Mouse (Mus musculus) embryonic facial prominence, embryonic 12.5 days (tissue): ENCODE data around the gene Chd6. TPM values are rescaled to one million over a fixed set of nuclear protein-coding genes. Genes with fewer than 3 reads are reported as not detected.

Source experiments
- ATAC-seq: fragments of 200-750 bp; cut with Nextera tagmentation; 2 replicates; pipeline ENCODE4 v1.8.0; 2017; ENCODE audit not compliant: insufficient number of reproducible peaks, insufficient read depth, low FRiP score, low TSS enrichment
- H3K27ac ChIP-seq: fragments of 300-500 bp; sonication (generic); 2 replicates; pipeline ENCODE4 v1.5.1; 2016; ENCODE audit warnings: mild to moderate bottlenecking
- H3K27me3 ChIP-seq: fragments of 300-500 bp; sonication (generic); 2 replicates; pipeline ENCODE4 v1.6.1; 2016; ENCODE audit warnings: mild to moderate bottlenecking, moderate library complexity
- H3K36me3 ChIP-seq: fragments of 300-500 bp; sonication (generic); 2 replicates; pipeline ENCODE4 v1.6.1; 2016; ENCODE audit warnings: mild to moderate bottlenecking
- H3K4me1 ChIP-seq: fragments of 300-500 bp; sonication (generic); 2 replicates; pipeline ENCODE4 v1.6.1; 2016
- H3K4me2 ChIP-seq: fragments of 300-500 bp; sonication (generic); replicated peaks from 2 replicates; pipeline ENCODE4 v1.6.1; 2016; ENCODE audit warnings: mild to moderate bottlenecking, moderate library complexity
- H3K4me3 ChIP-seq: fragments of 300-500 bp; sonication (generic); 2 replicates; pipeline ENCODE4 v1.5.1; 2016; ENCODE audit warnings: mild to moderate bottlenecking
- H3K9ac ChIP-seq: fragments of 300-500 bp; sonication (generic); 2 replicates; pipeline ENCODE4 v1.6.1; 2016; ENCODE audit warnings: mild to moderate bottlenecking, moderate library complexity
- H3K9me3 ChIP-seq: fragments of 300-500 bp; sonication (generic); 2 replicates; pipeline ENCODE4 v1.6.1; 2016; ENCODE audit warnings: mild to moderate bottlenecking, moderate library complexity
- WGBS: fragments of 180-500 bp; shearing (Covaris S2); methylation state at CpG from one replicate; pipeline ENCODE4 v1.1.7; 2016; 5-methylcytosine and 5-hydroxymethylcytosine counted together
- polyA plus RNA-seq: library from polyadenylated mRNA; unstranded; fragments of >200 nt; fragmentation: Nextera tagmentation; extraction: Ambion mirVana; gene quantifications from 2 replicates; pipeline ENCODE4 v1.2.1, GENCODE M21; 2016

Chd6 gene
- polyA plus RNA-seq, 1 experiment from 2014 or later: 44.6 TPM

DNA sequence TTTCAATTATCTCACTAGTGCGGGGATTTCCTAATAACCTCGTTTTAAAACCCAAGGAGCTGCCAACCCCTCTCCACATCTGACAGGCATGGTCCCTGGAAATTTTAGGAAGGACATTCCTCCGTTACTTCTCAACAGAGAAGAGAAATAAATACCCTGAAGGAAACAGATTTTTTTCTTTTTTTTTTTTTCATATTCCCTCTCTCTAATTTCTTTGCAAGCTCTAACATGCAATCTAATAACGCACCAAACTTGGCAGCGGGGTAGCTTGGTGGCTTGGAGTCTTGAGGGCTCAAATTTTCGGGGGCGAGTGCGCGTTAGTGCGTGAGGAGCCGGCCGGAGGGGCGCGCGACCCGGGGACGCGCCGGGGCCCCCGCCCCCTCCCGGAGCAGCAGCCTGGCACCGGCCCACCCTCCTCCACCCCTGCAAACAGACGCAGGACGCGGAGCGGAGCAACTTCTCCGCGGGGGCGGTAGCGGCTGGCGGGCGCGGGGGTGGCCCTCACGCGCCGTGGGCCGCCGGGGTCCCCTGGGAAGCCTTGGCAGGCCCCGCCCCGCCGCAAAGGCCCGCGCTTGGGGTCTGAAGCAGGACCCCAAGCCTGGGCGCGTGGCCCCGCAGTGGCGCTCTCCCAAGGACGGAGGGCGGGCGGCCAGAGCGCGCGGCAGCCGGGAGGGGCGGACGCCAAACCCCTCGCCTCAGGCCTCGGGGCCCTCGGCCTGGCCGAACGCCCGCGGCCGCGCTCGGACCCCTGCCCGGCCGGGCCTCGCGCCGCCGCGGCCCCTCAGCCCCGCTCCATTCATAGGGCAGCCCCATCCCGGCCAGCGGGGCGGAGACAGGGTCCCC, 569 bp downstream of the Chd6 start:
- WGBS: 1% methylated on average over 73 of the region's 77 CpGs
- no peaks in the 10 kb centered on the region for H3K27me3 ChIP-seq

GRCm38 (mm10) chr2:161107236-161107635, 1.6 kb downstream of the Chd6 start:
- no peaks in the 10 kb centered on the region for H3K36me3 ChIP-seq
- H3K9me3 ChIP-seq: no peaks in the 10 kb centered on the region
- WGBS: 90% methylated on average over 2 of the region's 2 CpGs
- H3K4me2 ChIP-seq: peak overlapping the region; percentile 58
- H3K4me3 ChIP-seq: peak overlapping the region; percentile 96; the same call in 1 of the 2 replicates
- H3K27me3 ChIP-seq: no peaks in the 10 kb centered on the region
- no peak overlapping the region for H3K27ac ChIP-seq
- peaks cover 31% of the 10 kb centered on the region for H3K4me1 ChIP-seq
- 0 out of 2 replicates have a peak overlapping the region, but pooled peaks have one; percentile 99 for H3K9ac ChIP-seq
- ATAC-seq: no peak

More for the DNA sequence above, 569 bp downstream of the Chd6 start:
- Histone ChIP-seq H3K4me3 (peak overlapping the region; percentile 96), H3K9ac (peak overlapping the region; percentile 99), H3K9me3 (no peaks in the 10 kb centered on the region), H3K4me1 (peaks cover 29% of the 10 kb centered on the region), H3K27ac (peak overlapping the region; percentile 99), H3K36me3 (no peaks in the 10 kb centered on the region), H3K4me2 (peak overlapping the region; percentile 58)
- peak; percentile 66 for ATAC-seq

DNA sequence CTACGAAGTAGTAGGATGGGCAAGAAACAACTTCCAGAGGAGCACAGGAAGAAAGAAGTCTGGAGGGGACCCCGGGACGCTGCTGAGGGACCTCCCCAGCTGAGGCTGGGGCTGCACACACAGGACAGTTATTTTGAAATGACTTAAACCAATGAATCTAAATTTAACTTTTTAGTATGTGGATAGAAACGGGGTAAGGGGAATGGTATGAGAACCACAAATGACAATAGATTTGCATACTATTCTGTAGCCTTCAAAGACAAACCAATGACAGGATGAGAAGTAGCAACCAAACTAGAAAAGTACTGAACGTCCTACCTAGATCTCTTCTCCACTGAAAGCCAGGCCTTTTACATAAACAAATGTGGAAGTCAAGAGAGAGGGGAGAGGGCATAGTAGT, 5.1 kb downstream of the Chd6 start:
- no peak for ATAC-seq
- H3K4me1 ChIP-seq: peaks cover 28% of the 10 kb centered on the region

DNA sequence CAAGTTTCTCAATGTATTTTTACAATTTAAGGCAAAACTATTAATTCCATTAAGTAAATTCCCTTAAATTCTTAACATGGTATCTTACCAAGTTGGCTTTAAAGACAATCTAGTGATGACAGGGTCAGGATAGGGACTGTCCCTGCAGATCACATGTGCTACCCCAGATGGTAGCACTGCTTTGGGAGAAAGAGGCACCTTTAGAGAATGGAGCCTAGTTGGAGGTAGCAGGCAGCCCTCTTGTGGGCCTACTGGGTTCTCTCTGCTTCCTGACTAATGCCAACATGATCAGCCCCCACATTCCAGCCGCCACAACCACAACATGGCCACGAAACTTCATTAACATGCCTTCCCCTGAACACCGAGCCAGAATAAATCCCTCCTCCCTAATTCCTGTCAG, 6.8 kb downstream of the Chd6 start:
- ATAC-seq: no peak

More for the DNA sequence above, 5.1 kb downstream of the Chd6 start:
- Histone ChIP-seq H3K27ac (no peak overlapping the region), H3K9ac (no peak overlapping the region), H3K36me3 (no peaks in the 10 kb centered on the region), H3K4me3 (no peak overlapping the region), H3K4me2 (no peak overlapping the region), H3K27me3 (no peaks in the 10 kb centered on the region), H3K9me3 (no peaks in the 10 kb centered on the region)
- 74% methylated on average over 5 of the region's 5 CpGs for WGBS

GRCm38 (mm10) chr2:161097746-161098145, 11.1 kb downstream of the Chd6 start:
- Histone ChIP-seq H3K9ac (no peak overlapping the region), H3K27ac (no peak overlapping the region), H3K9me3 (no peaks in the 10 kb centered on the region), H3K4me1 (peaks cover 4% of the 10 kb centered on the region), H3K4me2 (no peak overlapping the region), H3K4me3 (no peak overlapping the region), H3K27me3 (no peaks in the 10 kb centered on the region), H3K36me3 (no peaks in the 10 kb centered on the region)
- ATAC-seq: no peak
- 94% methylated on average over 5 of the region's 5 CpGs for WGBS

More for the DNA sequence above, 6.8 kb downstream of the Chd6 start:
- H3K4me2 ChIP-seq: no peak overlapping the region
- no peaks in the 10 kb centered on the region for H3K36me3 ChIP-seq
- WGBS: 24% methylated on average over 3 of the region's 3 CpGs
- no peak overlapping the region for H3K27ac ChIP-seq
- H3K4me1 ChIP-seq: peaks cover 21% of the 10 kb centered on the region
- H3K27me3 ChIP-seq: no peaks in the 10 kb centered on the region
- H3K4me3 ChIP-seq: no peak overlapping the region
- H3K9ac ChIP-seq: no peak overlapping the region
- no peaks in the 10 kb centered on the region for H3K9me3 ChIP-seq

GRCm38 (mm10) chr2:161090746-161091405, 18.0 kb downstream of the Chd6 start:
- no peaks in the 10 kb centered on the region for H3K9me3 ChIP-seq
- H3K4me2 ChIP-seq: no peak overlapping the region
- 0 out of 2 replicates have a peak, but pooled peaks cover 2% of the 10 kb centered on the region for H3K36me3 ChIP-seq
- WGBS: 91% methylated on average over 6 of the region's 6 CpGs
- no peaks in the 10 kb centered on the region for H3K27me3 ChIP-seq
- H3K4me3 ChIP-seq: no peak overlapping the region
- H3K27ac ChIP-seq: no peak overlapping the region
- H3K4me1 ChIP-seq: no peaks in the 10 kb centered on the region
- no peak for ATAC-seq
- no peak overlapping the region for H3K9ac ChIP-seq

- Histone ChIP-seq H3K27me3 (no peaks in the 10 kb centered on the region), H3K4me1 (no peaks in the 10 kb centered on the region), H3K27ac (no peak overlapping the region), H3K4me3 (no peak overlapping the region), H3K4me2 (no peak overlapping the region), H3K9ac (no peak overlapping the region), H3K9me3 (no peaks in the 10 kb centered on the region), H3K36me3 (0 out of 2 replicates have a peak, but pooled peaks cover 2% of the 10 kb centered on the region)
- no peak for ATAC-seq
- WGBS: 67% methylated on average over 3 of the region's 3 CpGs
These were observed 18.7 kb downstream of the Chd6 start for GRCm38 (mm10) chr2:161090200-161090599.

GRCm38 (mm10) chr2:161078590-161078989, 30.3 kb downstream of the Chd6 start:
- Histone ChIP-seq H3K27ac (no peak overlapping the region), H3K9ac (no peak overlapping the region), H3K9me3 (no peaks in the 10 kb centered on the region), H3K4me3 (no peak overlapping the region), H3K36me3 (0 out of 2 replicates have a peak, but pooled peaks cover 4% of the 10 kb centered on the region), H3K4me2 (no peak overlapping the region), H3K27me3 (no peaks in the 10 kb centered on the region), H3K4me1 (peaks cover 3% of the 10 kb centered on the region)
- ATAC-seq: no peak
- 93% methylated on average over 2 of the region's 2 CpGs for WGBS

GRCm38 (mm10) chr2:161076262-161076661, 32.6 kb downstream of the Chd6 start:
- peaks cover 3% of the 10 kb centered on the region for H3K4me1 ChIP-seq
- H3K4me2 ChIP-seq: no peak overlapping the region
- H3K9ac ChIP-seq: no peak overlapping the region
- 74% methylated on average over 4 of the region's 4 CpGs for WGBS
- H3K9me3 ChIP-seq: no peaks in the 10 kb centered on the region
- H3K27ac ChIP-seq: no peak overlapping the region
- no peak for ATAC-seq
- H3K36me3 ChIP-seq: 0 out of 2 replicates have a peak, but pooled peaks cover 4% of the 10 kb centered on the region
- H3K27me3 ChIP-seq: no peaks in the 10 kb centered on the region
- no peak overlapping the region for H3K4me3 ChIP-seq

GRCm38 (mm10) chr2:161075553-161075952, 33.3 kb downstream of the Chd6 start:
- H3K9me3 ChIP-seq: no peaks in the 10 kb centered on the region
- no peaks in the 10 kb centered on the region for H3K27me3 ChIP-seq
- H3K9ac ChIP-seq: no peak overlapping the region
- 0 out of 2 replicates have a peak, but pooled peaks cover 4% of the 10 kb centered on the region for H3K36me3 ChIP-seq
- H3K4me2 ChIP-seq: no peak overlapping the region
- no peak for ATAC-seq
- no peak overlapping the region for H3K4me3 ChIP-seq
- WGBS: 79% methylated on average over 5 of the region's 5 CpGs
- H3K27ac ChIP-seq: no peak overlapping the region
- H3K4me1 ChIP-seq: peaks cover 3% of the 10 kb centered on the region

DNA sequence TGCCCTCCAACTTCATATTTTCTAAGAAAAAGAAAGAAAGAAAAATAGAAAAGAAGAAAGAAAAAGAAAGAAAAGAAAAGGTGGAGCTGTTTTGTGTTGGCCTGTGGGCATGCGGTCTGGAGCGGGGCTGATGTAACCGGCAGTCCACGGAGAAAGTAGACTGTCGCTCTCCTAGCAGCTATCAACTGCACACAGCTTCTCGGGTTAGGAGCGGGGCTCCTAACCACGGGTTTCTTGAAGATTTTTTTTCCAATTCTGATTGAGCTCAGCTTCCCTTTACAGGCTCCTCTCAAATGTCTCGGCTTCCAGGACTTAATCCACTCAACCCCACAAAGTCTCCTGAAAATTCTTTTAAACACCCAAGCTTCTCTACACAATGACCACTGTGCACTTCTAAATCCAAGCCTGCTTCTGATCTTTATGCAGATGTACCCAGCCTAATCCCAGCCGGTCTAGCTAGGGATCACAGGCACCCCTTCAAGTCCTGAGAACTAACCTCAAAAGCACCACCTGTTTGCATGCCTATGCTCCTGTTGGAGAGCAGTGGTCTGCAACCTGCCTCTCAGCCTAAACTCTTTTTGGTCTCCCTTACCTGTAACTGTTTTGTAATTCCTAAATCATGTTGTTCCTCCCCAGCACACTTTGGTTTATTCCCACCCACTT, 42.6 kb downstream of the Chd6 start:
- Histone ChIP-seq H3K27ac (no peak overlapping the region), H3K4me2 (no peak overlapping the region), H3K4me3 (no peak overlapping the region), H3K9ac (no peak overlapping the region), H3K9me3 (no peaks in the 10 kb centered on the region), H3K36me3 (peaks cover 7% of the 10 kb centered on the region; the same call in 1 of the 2 replicates), H3K4me1 (peaks cover 7% of the 10 kb centered on the region; the same call in 1 of the 2 replicates), H3K27me3 (no peaks in the 10 kb centered on the region)
- WGBS: 44% methylated on average over 10 of the region's 10 CpGs
- ATAC-seq: no peak
